Mouse (Mus musculus): Measurements from ENCODE around the gene Naa35.

- no peak for TF ChIP-seq CTCF (conservative IDR thresholded peaks at IDR 0.05; ENCODE audit: low read length)
- no peak for TF ChIP-seq NANOG (IDR thresholded peaks at IDR 0.05; ENCODE audit: borderline replicate concordance, low read length)
- TF ChIP-seq POU5F1 (IDR thresholded peaks at IDR 0.05; ENCODE audit: borderline replicate concordance, low read length): no peak
Observed at GRCm38 (mm10) chr13:59639368-59640177, 54.5 kb downstream of the Naa35 start.
